In the genomic region with DNA sequence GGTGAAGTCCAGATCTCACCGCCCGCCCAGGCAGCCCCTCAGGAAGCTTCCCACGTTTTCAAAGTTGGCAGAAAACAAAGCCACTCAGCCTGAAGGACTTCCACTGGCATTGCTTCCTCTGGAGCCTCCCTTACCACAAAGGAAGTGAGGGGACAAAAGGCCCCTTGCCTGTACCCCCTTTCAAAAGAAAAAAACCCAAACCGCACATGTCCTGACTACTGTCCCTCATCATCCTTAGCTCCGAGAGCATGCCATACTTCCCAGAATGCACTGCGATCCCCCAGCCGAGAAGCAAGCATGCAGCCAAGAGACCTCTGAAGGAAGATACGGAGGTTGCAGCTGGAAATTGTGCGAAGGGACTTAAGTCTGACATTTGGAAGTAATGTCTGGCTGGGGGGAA, we compare ENCODE assay signal across 16 mouse cellular contexts. TPM values are rescaled to one million over a fixed set of nuclear protein-coding genes. Genes with fewer than 3 reads are reported as not detected.
DNase-seq lines count a peak whose midpoint lies in the region; ATAC-seq and TF ChIP-seq lines count a peak whose summit lies in the region.
"Had no signal": no experiment of that assay in that cellular context is flagged by ENCODE, and none has a peak within 500 bp of the region (broad histone marks: within the 10 kb centered on the region; RNA-seq: fewer than 3 reads in every experiment).

No protein-coding gene starts in this region.

- no peaks in the 10 kb centered on the region for H3K27me3 ChIP-seq in kidney, embryonic 14.5 days (ENCODE audit: control insufficient read depth, insufficient read depth, low read length)
- H3K27me3 ChIP-seq in kidney, adult 2 months (replicated peaks; ENCODE audit: control insufficient read depth, insufficient read depth, low read length): 0 out of 2 replicates have a peak, but pooled peaks cover 2% of the 10 kb centered on the region
- H3K27me3 ChIP-seq in forebrain, embryonic 14.5 days (replicated peaks; ENCODE audit: control insufficient read depth, insufficient read depth, low read length): no peaks in the 10 kb centered on the region
- H3K27me3 ChIP-seq: lung, embryonic 15.5 days had no signal

- DNase-seq in kidney, adult 2 months: no peak
- DNase-seq in ES-CJ7 (ENCODE audit: low read depth, low spot score) (peak; percentile 24), R1 (ENCODE audit: low read depth, low spot score) (peak; percentile 21)
- peak; percentile 24 to 37 for DNase-seq in kidney, postnatal 4 days
- no peak for DNase-seq in forebrain, embryonic 14.5 days (ENCODE audit: low spot score)
- no peak for DNase-seq in spleen, postnatal 10 days (ENCODE audit: low spot score in 2 of 2)
- DNase-seq: adrenal gland, postnatal 36 days; cerebellum, postnatal 14 days; layer of hippocampus, adult 9-11 months; midbrain, embryonic 14.5 days; thymus, adult 18-20 months had no signal

- WGBS in kidney, embryonic 14.5 days: 60% methylated on average over 9 of the region's 9 CpGs
- WGBS in kidney, adult 2 months: 62% methylated on average over 9 of the region's 9 CpGs
- WGBS in forebrain, embryonic 14.5 days: 54% methylated on average over 9 of the region's 9 CpGs

- no peak overlapping the region for H3K9ac ChIP-seq in kidney, embryonic 14.5 days (ENCODE audit: low read depth, low read length)
- no peak overlapping the region for H3K9ac ChIP-seq in forebrain, embryonic 14.5 days (ENCODE audit: low read length)
- H3K9ac ChIP-seq: embryonic facial prominence, embryonic 13.5 days; lung, embryonic 15.5 days had no signal

- H3K36me3 ChIP-seq in kidney, embryonic 14.5 days (ENCODE audit: control insufficient read depth, insufficient read depth, low read length): no peaks in the 10 kb centered on the region
- H3K36me3 ChIP-seq in kidney, adult 2 months (ENCODE audit: control insufficient read depth, insufficient read depth, low read length): no peaks in the 10 kb centered on the region
- H3K36me3 ChIP-seq in forebrain, embryonic 14.5 days (ENCODE audit: control insufficient read depth, insufficient read depth, low read length): no peaks in the 10 kb centered on the region
- H3K36me3 ChIP-seq: embryonic facial prominence, embryonic 13.5 days; lung, embryonic 15.5 days had no signal

- TF ChIP-seq POLR2A in kidney, adult 2 months (IDR thresholded peaks at IDR 0.05; ENCODE audit: low read depth, low read length): no peak

- no peak overlapping the region for H3K4me2 ChIP-seq in kidney, embryonic 14.5 days (replicated peaks; ENCODE audit: low read depth, low read length)
- no peak overlapping the region for H3K4me2 ChIP-seq in forebrain, embryonic 14.5 days (ENCODE audit: low read length)
- H3K4me2 ChIP-seq: embryonic facial prominence, embryonic 13.5 days; lung, embryonic 15.5 days had no signal

- no peak overlapping the region for H3K4me3 ChIP-seq in kidney, embryonic 14.5 days (ENCODE audit: low read length)
- no peak overlapping the region for H3K4me3 ChIP-seq in kidney, adult 2 months (ENCODE audit: insufficient read depth, low read depth, low read length)
- H3K4me3 ChIP-seq in forebrain, embryonic 14.5 days (ENCODE audit: low read depth, low read length): no peak overlapping the region
- H3K4me3 ChIP-seq: embryonic facial prominence, embryonic 13.5 days; lung, embryonic 15.5 days had no signal

- ATAC-seq in kidney, embryonic 14.5 days (ENCODE audit: low FRiP score, low TSS enrichment): no peak
- no peak for ATAC-seq in forebrain, embryonic 14.5 days
- ATAC-seq: CD4-positive, CD25-positive, alpha-beta regulatory T cell, adult 4 months had no signal

- TF ChIP-seq CTCF in kidney, adult 2 months (conservative IDR thresholded peaks at IDR 0.05; ENCODE audit: insufficient read depth, insufficient read length, low read depth, low read length): no peak

- peaks cover 18% of the 10 kb centered on the region; the same call in 1 of the 2 replicates for H3K4me1 ChIP-seq in kidney, embryonic 14.5 days (ENCODE audit: control insufficient read depth, insufficient read depth, low read length)
- 0 out of 2 replicates have a peak, but pooled peaks cover 4% of the 10 kb centered on the region for H3K4me1 ChIP-seq in kidney, adult 2 months (ENCODE audit: control insufficient read depth, insufficient read depth, low read length)
- H3K4me1 ChIP-seq in forebrain, embryonic 14.5 days (ENCODE audit: control insufficient read depth, insufficient read depth, low read length): no peaks in the 10 kb centered on the region

- H3K9me3 ChIP-seq in kidney, embryonic 14.5 days (ENCODE audit: control insufficient read depth, low read length): no peaks in the 10 kb centered on the region
- no peaks in the 10 kb centered on the region for H3K9me3 ChIP-seq in forebrain, embryonic 14.5 days (replicated peaks; ENCODE audit: control insufficient read depth, low read length)
- H3K9me3 ChIP-seq: embryonic facial prominence, embryonic 13.5 days; lung, embryonic 15.5 days had no signal

- 0 out of 2 replicates have a peak overlapping the region, but pooled peaks have one; percentile 42 for H3K27ac ChIP-seq in kidney, embryonic 14.5 days (ENCODE audit: low read depth, low read length)
- H3K27ac ChIP-seq in kidney, adult 2 months (ENCODE audit: insufficient read depth, low read depth, low read length): no peak overlapping the region
- no peak overlapping the region for H3K27ac ChIP-seq in forebrain, embryonic 14.5 days (ENCODE audit: low read depth, low read length)
- H3K27ac ChIP-seq: embryonic facial prominence, embryonic 13.5 days; lung, embryonic 15.5 days had no signal

RNA-seq across cellular contexts. Expression of gene Bmpr1b, which starts 4.2 kb away (rescaled TPM):
- 4.8 and 12.3 TPM in 2 replicates for polyA plus RNA-seq in kidney, embryonic 14.5 days (2014; fragmentation: Nextera tagmentation; extraction: Ambion mirVana)
- 1.4 and 2.0 TPM in 2 replicates for polyA plus RNA-seq in kidney, adult 2 months (2012; rRNA removed)
- 4.2 and 4.5 TPM in 2 replicates for polyA plus RNA-seq in forebrain, embryonic 14.5 days (2014; fragmentation: Nextera tagmentation; extraction: Ambion mirVana)
- polyA plus RNA-seq: CD4-positive, CD25-positive, alpha-beta regulatory T cell, adult 4 months; liver, adult 2 months had no signal

Comparison
In these comparisons a context has a peak if more than half of its experiments do, and no peak if none do; other contexts are left out.
1. DNase-seq: peak in ES-CJ7 (single experiment), R1 (single experiment) and kidney, postnatal 4 days (2 of 2); none in kidney, adult 2 months (single experiment), forebrain, embryonic 14.5 days (single experiment) and spleen, postnatal 10 days (0 of 2).